Mouse (Mus musculus) kidney, adult 2 months (tissue): ENCODE results near the gene Taar7a.

Experiments
- CTCF ChIP-seq: fragments of 200-500 bp; conservative IDR thresholded peaks from 2 replicates; pipeline ENCODE4 v1.5.1; 2011; ENCODE audit warnings: low read depth, mild to moderate bottlenecking, control low read depth, low read length, moderate library complexity, mixed read lengths; ENCODE audit not compliant: insufficient read depth, insufficient read length
- POLR2A ChIP-seq: fragments of 200-500 bp; IDR thresholded peaks from one replicate; pipeline ENCODE4 v1.6.1; 2011; ENCODE audit warnings: low read depth, low read length, control low read depth

- no peak for TF ChIP-seq POLR2A
- TF ChIP-seq CTCF = no peak
Measured at GRCm38 (mm10) chr10:24008143-24008542, 14.9 kb upstream of the Taar7a start.
